Mouse (Mus musculus): ENCODE results near the gene Dll4. TPM values are rescaled to one million over a fixed set of nuclear protein-coding genes. Genes with fewer than 3 reads are reported as not detected.

Gene Dll4
- polyA plus RNA-seq (2014; fragmentation: Illumina TruSeq; extraction: RNeasy Lipid Tissue Mini Kit (QIAGEN cat#74804); ENCODE audit: low read depth, low replicate concordance) = 0.19 TPM

GRCm38 (mm10) chr2:119325568-119326143, at the start of gene Dll4:
Dll4 (plus strand) TSS chr2:119325784.

GRCm38 (mm10) chr2:119288270-119288882, 37.2 kb upstream of the Dll4 start, which contains the start of gene Vps18:
Vps18 (plus strand) TSS chr2:119288740.

GRCm38 (mm10) chr2:119350555-119351486, 25.2 kb downstream of the Dll4 start, which contains the start of gene Chac1:
Chac1 (plus strand) TSS chr2:119351229.

Other genes with a start within 250 kb of the Dll4 start
- 0.32 TPM for gene Rad51, start 213.0 kb upstream of the Dll4 start, polyA plus RNA-seq (2014; fragmentation: Illumina TruSeq; extraction: RNeasy Lipid Tissue Mini Kit (QIAGEN cat#74804); ENCODE audit: low read depth, low replicate concordance)
- 39.8 TPM for gene Rmdn3, start 168.8 kb upstream of the Dll4 start, polyA plus RNA-seq (2014; fragmentation: Illumina TruSeq; extraction: RNeasy Lipid Tissue Mini Kit (QIAGEN cat#74804); ENCODE audit: low read depth, low replicate concordance)
- gene Gchfr, start 158.0 kb upstream of the Dll4 start, polyA plus RNA-seq (2014; fragmentation: Illumina TruSeq; extraction: RNeasy Lipid Tissue Mini Kit (QIAGEN cat#74804); ENCODE audit: low read depth, low replicate concordance) = 9.4 TPM
- not detected for gene Gm14137, start 151.3 kb upstream of the Dll4 start, polyA plus RNA-seq (2014; fragmentation: Illumina TruSeq; extraction: RNeasy Lipid Tissue Mini Kit (QIAGEN cat#74804); ENCODE audit: low read depth, low replicate concordance)
- gene Zfyve19, start 117.2 kb upstream of the Dll4 start, polyA plus RNA-seq (2014; fragmentation: Illumina TruSeq; extraction: RNeasy Lipid Tissue Mini Kit (QIAGEN cat#74804); ENCODE audit: low read depth, low replicate concordance) = 3.6 TPM
- 1.9 TPM for gene Dnajc17, start 117.0 kb upstream of the Dll4 start, polyA plus RNA-seq (2014; fragmentation: Illumina TruSeq; extraction: RNeasy Lipid Tissue Mini Kit (QIAGEN cat#74804); ENCODE audit: low read depth, low replicate concordance)
- not detected for gene Ppp1r14d, start 95.9 kb upstream of the Dll4 start, polyA plus RNA-seq (2014; fragmentation: Illumina TruSeq; extraction: RNeasy Lipid Tissue Mini Kit (QIAGEN cat#74804); ENCODE audit: low read depth, low replicate concordance)
- 0.26 TPM for gene Spint1, start 88.4 kb upstream of the Dll4 start, polyA plus RNA-seq (2014; fragmentation: Illumina TruSeq; extraction: RNeasy Lipid Tissue Mini Kit (QIAGEN cat#74804); ENCODE audit: low read depth, low replicate concordance)
- gene Rhov, start 54.5 kb upstream of the Dll4 start, polyA plus RNA-seq (2014; fragmentation: Illumina TruSeq; extraction: RNeasy Lipid Tissue Mini Kit (QIAGEN cat#74804); ENCODE audit: low read depth, low replicate concordance) = not detected
- gene Vps18, start 37.0 kb upstream of the Dll4 start, polyA plus RNA-seq (2014; fragmentation: Illumina TruSeq; extraction: RNeasy Lipid Tissue Mini Kit (QIAGEN cat#74804); ENCODE audit: low read depth, low replicate concordance) = 0.08 TPM
- gene Chac1, start 25.4 kb downstream of the Dll4 start, polyA plus RNA-seq (2014; fragmentation: Illumina TruSeq; extraction: RNeasy Lipid Tissue Mini Kit (QIAGEN cat#74804); ENCODE audit: low read depth, low replicate concordance) = 0.72 TPM
- gene Ino80, start 151.9 kb downstream of the Dll4 start, polyA plus RNA-seq (2014; fragmentation: Illumina TruSeq; extraction: RNeasy Lipid Tissue Mini Kit (QIAGEN cat#74804); ENCODE audit: low read depth, low replicate concordance) = 5.5 TPM
- 1.1 TPM for gene Exd1, start 221.8 kb downstream of the Dll4 start, polyA plus RNA-seq (2014; fragmentation: Illumina TruSeq; extraction: RNeasy Lipid Tissue Mini Kit (QIAGEN cat#74804); ENCODE audit: low read depth, low replicate concordance)
- 472 TPM for gene Chp1, start 221.9 kb downstream of the Dll4 start, polyA plus RNA-seq (2014; fragmentation: Illumina TruSeq; extraction: RNeasy Lipid Tissue Mini Kit (QIAGEN cat#74804); ENCODE audit: low read depth, low replicate concordance)